Mouse (Mus musculus) left cerebral cortex, adult 9 months (tissue): ENCODE measurements at regions not wholly inside any gene's neighbourhood (a gene's known extent, or its start where the extent isn't known, plus 50 kb on each side); places are given as distances from the start of the nearest gene placed in this dataset.

Source experiments
- DNase-seq, 2 experiments: peaks; one replicate each; pipeline ENCODE4 v3.0.0; 2022; ENCODE audit warnings: low spot score in 2 of 2

- DNase-seq = peak; percentile 20 to 53
Measured at GRCm38 (mm10) chr4:142470784-142471183, 231.6 kb upstream of the Kazn start.

GRCm38 (mm10) chr4:142467920-142468319 is 228.7 kb upstream of the Kazn start:
- no peak for DNase-seq

DNA sequence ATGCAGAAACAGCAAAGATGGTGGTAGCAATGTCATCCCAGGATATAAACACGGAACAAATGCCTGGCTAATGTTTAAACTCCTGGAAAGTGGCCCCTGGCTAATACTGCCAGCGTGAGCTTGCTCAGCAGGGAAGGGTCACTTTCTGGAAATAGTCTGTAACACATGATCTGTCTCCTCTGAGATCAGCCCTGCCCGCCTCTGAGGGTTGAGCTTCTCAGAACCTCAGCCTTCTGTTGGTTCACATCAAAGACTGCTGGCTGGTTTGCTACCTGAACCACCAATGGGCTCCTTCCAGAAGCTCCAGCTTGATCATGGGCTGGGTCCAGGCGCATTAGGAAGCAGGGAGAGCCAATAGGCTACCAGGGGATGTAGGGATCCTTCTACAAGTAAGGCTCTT is 226.0 kb upstream of the Kazn start:
- no peak for DNase-seq

DNA sequence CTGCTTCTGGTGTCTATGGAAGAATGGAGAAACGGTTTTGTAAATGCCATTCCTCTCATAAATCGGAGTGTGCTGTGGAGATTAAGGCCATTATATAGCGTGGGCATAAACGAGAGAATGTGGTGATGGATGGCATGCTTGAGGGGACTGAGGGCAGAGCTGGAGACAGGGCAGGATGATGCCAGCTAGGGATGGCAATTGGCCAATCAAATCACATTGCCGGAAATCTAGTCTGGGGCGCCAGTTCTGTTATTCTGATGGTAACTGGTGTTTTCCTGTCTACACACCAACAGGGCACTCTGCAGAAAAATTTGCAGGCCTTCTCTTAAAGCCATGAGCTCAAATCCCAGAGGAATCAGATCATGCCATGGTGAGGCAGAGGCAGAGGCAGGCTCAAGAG is 224.9 kb upstream of the Kazn start:
- DNase-seq = no peak

DNA sequence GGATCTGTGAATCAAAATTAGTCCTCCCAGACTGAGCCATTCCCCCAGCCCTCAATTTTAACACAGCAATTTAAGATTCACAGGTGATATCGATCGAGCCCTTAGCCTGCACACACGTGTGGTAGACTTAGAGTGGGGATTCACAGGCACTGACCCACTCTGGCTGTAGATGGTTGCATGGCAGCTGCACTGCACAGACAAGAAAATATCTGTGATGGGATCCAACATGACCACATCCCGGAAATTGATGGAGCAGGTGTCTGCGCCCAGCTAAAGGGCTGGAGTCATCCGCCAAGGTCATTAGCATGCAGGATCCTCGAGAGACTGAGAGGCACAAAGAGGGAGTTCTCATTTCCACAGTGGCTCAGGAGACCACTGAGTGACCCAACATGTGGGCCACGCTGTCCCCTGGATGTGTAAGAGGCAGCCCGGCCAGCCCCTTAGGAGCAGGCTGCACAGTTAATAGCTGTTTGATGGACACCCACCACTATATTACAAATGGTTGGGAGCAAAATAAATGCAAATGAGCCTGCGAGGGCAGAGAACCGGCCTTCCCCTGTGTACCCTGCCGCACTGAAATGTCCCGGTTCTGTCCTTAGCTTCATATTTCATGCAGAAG is 221.4 kb upstream of the Kazn start:
- DNase-seq = no peak

DNA sequence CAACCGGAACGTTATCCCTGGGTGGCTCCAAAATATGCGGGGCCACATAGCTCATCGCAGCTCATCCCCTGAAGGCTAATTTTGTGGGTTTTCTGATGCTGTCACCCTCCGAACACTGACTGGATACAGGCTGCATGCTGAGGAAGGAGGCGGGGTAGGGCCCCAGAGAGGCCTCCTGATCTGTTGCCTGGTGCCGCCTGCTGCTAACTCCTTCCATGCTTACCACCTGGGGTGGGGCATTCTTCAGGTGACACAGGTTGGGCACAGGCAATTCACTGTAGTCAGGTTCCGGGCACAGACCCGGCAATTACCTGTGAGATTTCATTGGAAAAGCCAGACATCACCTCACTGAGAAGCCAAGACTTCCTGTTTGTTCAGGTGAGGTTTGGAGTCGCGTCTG is 213.4 kb upstream of the Kazn start:
- no peak for DNase-seq

DNA sequence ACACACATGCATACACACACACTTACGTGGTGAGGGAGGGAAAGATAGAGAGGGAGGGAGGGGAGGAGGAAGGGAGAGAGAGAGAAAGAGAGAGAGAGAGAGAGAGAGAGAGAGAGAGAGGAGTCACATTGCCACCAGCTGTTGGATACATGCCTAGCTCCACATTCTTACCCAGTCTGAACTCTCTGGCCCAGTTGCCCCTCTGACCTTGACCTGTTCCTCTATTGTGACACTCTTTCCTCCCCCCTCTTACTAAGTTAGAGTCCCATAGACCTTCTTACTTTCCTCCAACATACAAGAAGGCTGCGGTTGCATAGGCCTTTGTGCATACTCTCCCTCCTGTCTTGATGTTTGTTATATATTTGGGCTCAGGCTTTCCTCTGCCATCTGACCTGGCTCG is 211.7 kb upstream of the Kazn start:
- DNase-seq = no peak

DNA sequence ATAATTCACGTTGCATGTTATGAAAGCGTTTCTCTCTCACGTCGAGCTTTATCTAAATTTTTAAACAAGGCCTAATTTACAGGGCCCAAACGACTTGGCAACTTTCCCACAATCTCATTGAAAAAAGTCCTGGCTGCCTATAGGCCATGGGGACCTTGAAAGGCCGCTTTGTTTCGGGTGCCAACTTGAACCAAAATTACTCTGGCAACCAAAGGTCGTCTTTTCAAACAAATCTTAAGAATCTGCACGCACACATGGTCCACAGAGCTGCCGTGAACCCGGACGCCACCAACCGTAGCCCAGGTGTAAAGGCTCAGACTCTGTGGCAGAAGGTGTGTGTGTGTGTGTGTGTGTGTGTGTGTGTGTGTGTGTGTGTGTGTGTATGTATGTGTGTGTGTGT is 210.5 kb upstream of the Kazn start:
- no peak for DNase-seq

GRCm38 (mm10) chr4:142449198-142449702 is 210.0 kb upstream of the Kazn start:
- no peak for DNase-seq

DNA sequence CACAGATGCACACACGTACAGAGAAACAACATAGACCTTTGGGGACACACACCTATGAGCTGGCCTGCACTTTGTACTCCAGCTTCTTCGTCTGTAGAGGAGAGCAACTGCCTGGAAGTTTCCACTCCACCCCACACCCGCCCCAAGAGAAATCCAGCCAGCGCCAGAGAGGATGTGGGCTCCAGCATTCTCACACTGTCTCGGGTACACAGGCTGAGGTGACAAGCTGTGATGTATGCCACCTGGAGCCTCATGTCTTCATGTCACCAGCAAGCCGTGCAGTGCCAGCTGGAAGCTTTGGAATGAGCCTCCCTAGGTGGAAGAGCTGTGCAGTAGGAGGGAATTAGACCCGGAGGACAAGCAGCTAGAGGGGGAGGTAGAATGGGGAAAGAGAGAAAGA is 208.3 kb upstream of the Kazn start:
- DNase-seq = peak; percentile 64 to 81

DNA sequence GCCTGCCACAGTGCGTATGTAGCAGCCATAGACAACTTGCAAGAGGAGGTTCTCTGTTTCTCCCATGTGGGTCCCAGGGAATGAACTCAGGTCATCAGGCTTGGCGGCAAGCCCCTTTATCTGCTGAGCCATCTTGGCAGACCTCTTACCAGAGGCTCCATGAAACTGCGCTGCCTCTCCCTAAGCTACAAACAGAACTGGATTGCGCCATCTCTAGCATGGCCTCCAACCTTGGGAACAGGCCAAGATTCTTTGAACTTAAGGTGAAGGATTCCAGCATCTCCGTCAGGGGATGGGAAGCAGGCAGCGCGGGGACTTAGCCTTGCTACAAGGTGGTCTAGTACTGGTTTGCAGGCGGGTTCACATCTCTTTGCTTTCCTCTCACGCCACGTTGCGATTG is 201.8 kb upstream of the Kazn start:
- DNase-seq = no peak

DNA sequence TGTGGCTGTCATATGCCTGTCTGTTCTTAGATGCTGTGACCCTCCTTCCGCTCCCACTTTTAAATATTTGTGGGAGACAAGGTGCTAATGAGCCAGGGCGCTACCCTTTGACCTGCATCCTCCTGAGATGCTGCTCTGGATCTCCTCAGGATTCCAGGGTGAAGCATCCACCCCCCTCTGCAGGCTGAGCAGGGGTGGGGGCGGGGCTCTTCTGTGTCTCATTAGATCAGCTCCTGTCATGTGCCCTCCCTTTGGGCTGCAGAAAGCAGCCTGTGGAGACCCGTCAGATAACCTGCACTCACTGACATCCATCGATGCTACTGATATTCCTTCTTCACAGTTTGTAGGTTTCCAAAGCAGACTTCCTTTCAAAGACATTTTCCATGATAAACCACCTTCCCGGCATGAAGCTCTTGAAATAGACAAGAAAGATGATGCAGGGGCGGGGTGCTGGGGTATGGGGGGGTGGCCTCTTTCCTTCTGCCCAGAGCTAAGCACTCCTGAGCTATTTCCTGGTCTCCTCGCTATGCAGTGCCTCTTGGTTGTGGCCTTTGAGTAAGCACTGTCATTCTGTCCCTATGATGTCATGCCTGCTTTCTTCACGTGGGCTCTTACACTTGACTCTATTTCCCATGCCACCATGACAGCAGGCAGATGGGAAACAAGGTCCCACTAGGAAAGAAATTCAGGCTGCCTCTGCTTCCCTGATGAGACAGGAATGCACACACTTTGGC is 200.4 kb upstream of the Kazn start:
- DNase-seq = no peak

DNA sequence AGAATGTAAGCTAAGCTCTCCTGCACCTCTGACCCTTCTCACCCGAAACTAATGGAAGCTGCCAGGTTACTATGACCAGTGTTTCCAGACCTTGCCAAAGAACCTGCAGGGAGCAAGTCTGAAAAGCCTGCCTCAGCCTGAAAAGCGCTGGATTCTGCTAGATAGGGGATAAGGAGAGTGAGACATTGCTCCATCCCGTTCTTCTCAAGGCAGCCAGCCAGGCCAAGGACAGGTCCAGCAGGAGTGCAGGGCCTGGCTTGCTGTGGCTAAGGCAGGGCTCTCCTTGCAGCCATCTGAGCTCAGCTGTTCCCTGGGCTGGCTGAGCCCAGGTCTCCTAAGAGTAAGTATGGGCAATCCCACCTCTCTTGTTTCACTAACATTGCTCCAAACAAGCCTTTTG is 185.4 kb upstream of the Kazn start:
- no peak for DNase-seq

- DNase-seq = no peak
Measured at GRCm38 (mm10) chr4:142420427-142420826, 181.2 kb upstream of the Kazn start.

DNA sequence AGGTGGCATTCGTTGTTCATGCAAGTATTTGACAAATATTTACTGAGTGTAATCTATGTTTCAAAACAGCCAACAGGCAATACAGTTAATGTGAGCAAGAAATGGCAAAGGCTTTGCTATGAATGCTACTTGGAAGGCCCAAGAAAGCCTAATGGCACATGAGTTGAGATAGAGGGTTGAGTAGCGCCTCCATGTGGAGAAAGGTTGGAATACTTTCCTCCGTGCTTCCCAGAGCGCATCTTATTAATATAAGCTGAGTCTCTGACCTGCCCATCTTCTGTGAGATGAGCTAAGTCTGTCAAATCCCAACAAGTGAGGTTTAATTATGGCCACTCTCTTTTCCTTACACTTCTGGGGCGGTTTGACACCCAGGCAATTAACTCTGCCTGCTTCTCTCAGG is 175.7 kb upstream of the Kazn start:
- DNase-seq = no peak

DNA sequence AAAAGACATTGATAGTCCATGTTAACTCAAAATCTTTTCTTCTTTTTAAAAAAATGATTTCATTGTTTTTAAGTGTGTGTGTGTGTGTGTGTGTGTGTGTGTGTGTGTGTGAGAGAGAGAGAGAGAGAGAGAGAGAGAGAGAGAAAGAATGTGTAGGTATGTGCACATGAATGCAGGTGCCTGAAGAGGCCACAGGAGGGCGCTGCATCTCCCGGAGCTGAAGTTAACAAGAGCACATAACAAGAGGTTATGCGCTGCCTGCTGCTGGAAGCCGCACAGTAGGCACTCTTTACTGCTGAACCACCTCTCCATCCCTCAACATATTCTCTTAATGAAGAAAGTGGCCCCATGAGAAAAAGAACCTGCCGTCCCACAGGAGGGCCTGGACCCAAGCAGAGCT is 172.6 kb upstream of the Kazn start:
- DNase-seq = no peak

DNA sequence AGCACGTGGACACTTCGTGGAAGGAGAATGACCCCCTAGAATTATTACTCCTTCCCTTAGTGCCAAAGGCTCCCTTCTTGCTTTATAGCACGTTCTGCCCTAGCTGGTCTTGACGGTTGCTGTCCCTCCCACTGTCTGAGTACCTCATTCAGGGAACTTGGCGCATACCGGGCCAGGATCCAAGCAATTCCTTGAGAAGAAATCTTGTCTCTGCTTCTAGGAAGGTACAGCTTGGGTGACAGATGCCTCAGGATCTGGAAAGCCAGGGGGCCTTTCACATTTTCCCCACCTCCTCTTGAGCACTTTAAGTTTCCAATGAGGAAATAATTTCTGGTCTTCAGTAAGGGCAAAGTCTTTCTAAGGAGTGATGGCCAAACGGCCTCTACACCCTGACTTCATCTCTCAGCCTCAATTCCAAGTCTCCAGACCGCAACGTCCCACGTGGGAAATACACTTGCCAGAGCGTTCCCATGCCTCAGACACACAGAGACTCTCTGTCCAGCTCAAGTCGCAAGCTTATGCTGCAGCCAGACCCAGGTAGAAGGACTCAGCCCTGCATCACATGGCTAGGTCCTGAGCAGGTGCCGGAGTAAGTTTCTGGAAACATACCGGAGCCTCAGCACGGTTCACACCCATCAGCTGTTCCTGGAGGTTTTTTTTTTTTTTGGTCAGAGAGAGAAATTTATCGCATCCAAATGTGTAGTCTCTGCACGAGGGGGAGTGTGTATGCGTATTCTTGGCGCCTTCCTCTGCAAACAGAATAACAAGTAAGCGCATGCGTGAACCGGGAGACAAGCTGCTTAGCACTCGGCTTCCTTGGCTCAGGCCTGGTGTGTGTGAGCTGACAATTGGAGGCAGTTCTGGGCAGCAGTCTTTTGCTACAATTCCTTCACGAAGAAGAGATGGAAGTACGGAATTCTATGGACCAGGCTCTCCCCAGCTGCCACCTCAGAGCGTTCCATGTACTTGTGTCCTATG is 171.7 kb upstream of the Kazn start:
- DNase-seq = peak; percentile 55 to 85

GRCm38 (mm10) chr4:142397858-142398257 is 158.7 kb upstream of the Kazn start:
- no peak for DNase-seq

GRCm38 (mm10) chr4:142392924-142393323 is 153.7 kb upstream of the Kazn start:
- DNase-seq = peak in 1 of 2 experiments; percentile 76

GRCm38 (mm10) chr4:142390531-142391195 is 151.5 kb upstream of the Kazn start:
- DNase-seq = peak in 1 of 2 experiments; percentile 64

DNA sequence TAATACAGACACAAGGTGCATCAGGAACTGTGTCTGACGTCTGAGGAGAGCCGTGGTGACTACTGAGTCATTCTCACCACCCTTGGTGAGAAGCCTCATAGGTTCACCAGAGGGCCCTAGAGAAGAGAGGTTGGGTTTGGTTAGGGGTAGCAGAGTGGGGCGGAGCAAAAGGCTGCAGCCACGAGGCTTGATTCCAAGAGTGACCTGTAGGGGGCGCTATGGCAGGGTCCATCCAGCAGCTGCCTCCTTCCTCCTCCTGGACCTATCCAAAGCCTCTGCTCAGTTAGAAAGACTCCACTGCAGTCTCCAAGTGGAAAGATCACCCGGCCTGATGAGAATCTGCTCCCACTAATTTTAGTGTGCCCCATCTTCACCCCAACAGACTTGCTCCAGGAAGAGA is 149.3 kb upstream of the Kazn start:
- no peak for DNase-seq

- DNase-seq = no peak
Measured at GRCm38 (mm10) chr4:142381168-142381567, 142.0 kb upstream of the Kazn start.
